Mouse (Mus musculus): ENCODE measurements at regions not wholly inside any gene's neighbourhood (a gene's known extent, or its start where the extent isn't known, plus 50 kb on each side); places are given as distances from the start of the nearest gene placed in this dataset.

- no peak for DNase-seq
- intact Hi-C loops (cut with DNase I), result no loop called here
Observed at GRCm38 (mm10) chr4:97394697-97395280, 211.8 kb upstream of the Gm10192 start.

DNA sequence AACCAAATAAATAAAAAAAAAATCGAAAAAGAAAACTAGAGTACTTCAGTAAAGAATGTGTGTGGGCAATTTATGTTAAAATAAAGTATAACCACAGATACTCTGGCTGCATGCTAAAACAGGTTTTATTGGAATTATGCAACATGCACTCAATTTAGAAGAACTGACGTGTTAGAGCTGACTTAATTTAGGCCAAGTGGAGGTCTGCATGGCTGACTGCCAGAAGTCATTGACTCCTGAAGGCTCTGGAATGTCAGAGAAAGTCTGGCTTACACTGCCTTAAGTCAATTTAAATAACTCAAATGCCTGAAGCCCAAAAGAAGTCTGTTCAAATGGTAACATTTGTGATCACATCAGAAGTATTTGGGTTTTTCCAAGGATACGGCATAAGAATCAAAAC lies 198.1 kb upstream of the Gm10192 start:
- peak; percentile 13 to 24 for DNase-seq
- intact Hi-C loops (cut with DNase I), result no loop called here

DNA sequence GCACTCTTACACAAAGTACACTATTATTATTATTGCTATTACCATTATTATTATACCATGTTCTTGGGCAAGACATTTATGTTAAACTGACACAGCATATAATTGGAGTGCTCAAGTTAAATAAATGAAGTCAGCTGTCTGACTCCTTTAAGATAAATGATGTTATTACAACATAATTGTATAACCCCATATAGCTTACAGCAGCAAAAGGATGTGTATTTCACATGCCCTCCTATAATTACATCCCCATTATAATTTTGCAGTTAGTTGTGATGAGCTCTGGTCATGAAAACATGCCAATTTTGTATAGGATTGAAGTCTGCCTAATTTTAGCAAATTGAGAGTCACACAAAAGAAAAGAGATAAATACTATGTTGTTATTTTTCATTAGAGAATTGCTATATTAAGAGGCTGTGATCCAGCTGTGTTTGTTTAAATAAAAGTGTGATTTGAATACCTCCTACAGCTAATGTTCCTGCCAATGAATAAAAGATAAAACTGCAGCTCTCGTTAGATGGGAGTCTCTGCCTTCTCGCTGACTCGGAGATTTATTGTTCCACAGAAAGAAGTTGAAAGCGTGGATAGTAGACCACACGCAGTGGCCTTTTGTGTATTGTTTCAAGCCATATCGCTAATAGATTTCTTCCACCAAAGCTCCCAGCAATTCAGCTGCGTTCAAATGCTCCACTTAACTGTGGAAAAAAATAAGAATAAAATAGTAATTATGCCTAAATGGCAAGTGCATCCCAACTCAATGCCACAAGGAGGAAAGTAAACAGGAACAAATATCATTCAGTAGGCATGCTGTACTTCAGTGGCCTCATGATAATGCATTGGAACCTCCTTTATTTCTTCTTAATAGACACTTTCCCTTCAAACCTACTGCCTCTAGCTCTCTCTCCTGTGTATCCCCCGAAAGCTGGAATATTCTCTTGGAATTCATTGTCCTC lies 194.9 kb upstream of the Gm10192 start:
- intact Hi-C loops (cut with DNase I), result no loop called here
- no peak for DNase-seq

DNA sequence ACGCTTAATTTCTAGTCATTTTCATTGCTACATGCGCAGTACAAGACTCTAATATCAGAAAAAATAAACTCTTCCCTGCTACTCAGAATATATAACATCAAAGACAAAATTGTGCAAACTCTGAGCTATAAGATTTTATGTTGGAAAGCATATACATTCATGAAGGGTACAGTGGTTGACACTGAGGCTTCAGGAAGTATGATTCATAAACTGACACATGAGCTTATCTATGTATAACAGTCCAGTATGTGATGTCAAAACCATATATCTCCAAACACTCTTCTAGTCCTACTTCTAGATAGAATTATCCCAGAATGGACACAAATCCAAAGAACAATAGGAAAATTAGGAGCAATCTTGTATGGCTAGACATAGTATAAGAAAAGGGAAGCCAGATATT lies 177.5 kb upstream of the Gm10192 start:
- intact Hi-C loops (cut with DNase I), result no loop called here
- no peak for DNase-seq

DNA sequence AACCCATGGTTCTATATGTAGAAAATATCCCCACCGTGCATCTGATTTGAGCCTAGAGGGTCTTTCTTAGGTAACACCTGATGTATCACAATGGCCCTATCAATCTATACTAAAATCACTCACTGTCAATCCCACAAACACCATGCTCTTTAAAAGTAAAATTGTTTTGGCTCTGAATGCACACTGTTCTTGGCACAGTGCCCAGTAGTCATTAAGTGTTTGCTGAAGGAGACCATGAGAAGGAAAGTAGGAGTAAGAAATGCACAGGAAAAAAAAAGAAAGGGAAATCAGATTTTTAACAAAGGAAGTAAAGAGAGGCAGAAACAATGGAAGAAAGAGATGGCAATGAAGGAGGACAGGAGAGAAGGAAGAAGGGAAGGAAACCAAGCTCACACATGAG lies 175.0 kb upstream of the Gm10192 start:
- intact Hi-C loops (cut with DNase I), result no loop called here
- peak; percentile 8 to 17 for DNase-seq

- intact Hi-C loops (cut with DNase I), result no loop called here
- no peak for DNase-seq
Observed at GRCm38 (mm10) chr4:97346799-97347198, 163.8 kb upstream of the Gm10192 start.

- intact Hi-C loops (cut with DNase I), result no loop called here
- no peak for DNase-seq
Observed at GRCm38 (mm10) chr4:97344335-97344734, 161.4 kb upstream of the Gm10192 start.

DNA sequence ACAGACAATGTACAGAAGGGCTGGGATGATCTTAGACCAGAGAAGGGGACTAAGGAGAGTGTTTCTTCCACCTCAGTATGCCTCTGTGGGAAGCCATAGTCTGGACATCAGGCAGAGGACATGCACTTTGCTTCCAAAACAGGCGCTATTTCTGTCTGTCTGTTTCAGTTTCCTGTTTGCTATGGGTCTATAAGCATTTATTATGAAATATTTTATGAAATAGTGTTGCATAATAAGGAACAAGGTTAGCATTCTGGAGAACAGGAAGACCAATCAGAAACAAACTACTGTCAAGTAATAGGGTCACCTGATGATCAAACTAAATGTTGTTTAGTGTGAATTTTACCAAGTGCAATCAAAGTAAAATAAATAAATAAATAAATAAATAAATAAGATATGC lies 160.4 kb upstream of the Gm10192 start:
- intact Hi-C loops (cut with DNase I), result no loop called here

More for the DNA sequence above, 160.4 kb upstream of the Gm10192 start:
- DNase-seq, result no peak

Measured in heart, postnatal 10 days (tissue).